Mouse (Mus musculus) hindbrain, embryonic 14.5 days (tissue): ENCODE results near the gene Cdx2. TPM values are rescaled to one million over a fixed set of nuclear protein-coding genes. Genes with fewer than 3 reads are reported as not detected.

Experiments used
- ATAC-seq: fragments of 200-750 bp; cut with Nextera tagmentation; 2 replicates; pipeline ENCODE4 v1.8.0; 2017; ENCODE audit warnings: moderate number of reproducible peaks, mild to moderate bottlenecking, moderate TSS enrichment, moderate library complexity; ENCODE audit not compliant: low FRiP score
- DNase-seq: peaks from one replicate; pipeline ENCODE4 v3.0.0-alpha.2; 2015; ENCODE audit warnings: low spot score
- H3K27ac ChIP-seq: fragments of 300-500 bp; sonication (generic); 2 replicates; pipeline ENCODE4 v1.5.1; 2014; ENCODE audit warnings: mild to moderate bottlenecking, moderate library complexity
- H3K27me3 ChIP-seq: fragments of 300-500 bp; sonication (generic); 2 replicates; pipeline ENCODE4 v1.6.1; 2014; ENCODE audit warnings: mild to moderate bottlenecking, low read length, mixed read lengths; ENCODE audit not compliant: control insufficient read depth, insufficient read depth
- H3K36me3 ChIP-seq: fragments of 300-500 bp; sonication (generic); replicated peaks from 2 replicates; pipeline ENCODE4 v1.6.1; 2014; ENCODE audit not compliant: control insufficient read depth, insufficient read depth
- H3K4me1 ChIP-seq: fragments of 300-500 bp; sonication (generic); replicated peaks from 2 replicates; pipeline ENCODE4 v1.6.1; 2014; ENCODE audit warnings: antibody characterized with exemption, low read length, mixed read lengths; ENCODE audit not compliant: control insufficient read depth, insufficient read depth
- H3K4me2 ChIP-seq: fragments of 300-500 bp; sonication (generic); replicated peaks from 2 replicates; pipeline ENCODE4 v1.6.1; 2014; ENCODE audit warnings: mild to moderate bottlenecking, moderate library complexity
- H3K4me3 ChIP-seq: fragments of 300-500 bp; sonication (generic); replicated peaks from 2 replicates; pipeline ENCODE4 v1.5.1; 2014; ENCODE audit warnings: mild to moderate bottlenecking, low read length
- H3K9ac ChIP-seq: fragments of 300-500 bp; sonication (generic); 2 replicates; pipeline ENCODE4 v1.6.1; 2014
- H3K9me3 ChIP-seq: fragments of 300-500 bp; sonication (generic); 2 replicates; pipeline ENCODE4 v1.6.1; 2016; ENCODE audit warnings: low read length; ENCODE audit not compliant: control insufficient read depth
- WGBS: fragments of 180-500 bp; shearing (Covaris S2); extraction: QIAGEN DNeasy Blood & Tissue Kit; methylation state at CpG from one replicate; pipeline ENCODE4 v1.1.7; 2014; 5-methylcytosine and 5-hydroxymethylcytosine counted together
- polyA plus RNA-seq: library from polyadenylated mRNA; unstranded; fragments of >200 nt; fragmentation: Nextera tagmentation; extraction: Ambion mirVana; gene quantifications from 2 replicates; pipeline ENCODE4 v1.2.1, GENCODE M21; 2014

The Cdx2 gene
- polyA plus RNA-seq, 1 experiment from 2014 or later: not detected

DNA sequence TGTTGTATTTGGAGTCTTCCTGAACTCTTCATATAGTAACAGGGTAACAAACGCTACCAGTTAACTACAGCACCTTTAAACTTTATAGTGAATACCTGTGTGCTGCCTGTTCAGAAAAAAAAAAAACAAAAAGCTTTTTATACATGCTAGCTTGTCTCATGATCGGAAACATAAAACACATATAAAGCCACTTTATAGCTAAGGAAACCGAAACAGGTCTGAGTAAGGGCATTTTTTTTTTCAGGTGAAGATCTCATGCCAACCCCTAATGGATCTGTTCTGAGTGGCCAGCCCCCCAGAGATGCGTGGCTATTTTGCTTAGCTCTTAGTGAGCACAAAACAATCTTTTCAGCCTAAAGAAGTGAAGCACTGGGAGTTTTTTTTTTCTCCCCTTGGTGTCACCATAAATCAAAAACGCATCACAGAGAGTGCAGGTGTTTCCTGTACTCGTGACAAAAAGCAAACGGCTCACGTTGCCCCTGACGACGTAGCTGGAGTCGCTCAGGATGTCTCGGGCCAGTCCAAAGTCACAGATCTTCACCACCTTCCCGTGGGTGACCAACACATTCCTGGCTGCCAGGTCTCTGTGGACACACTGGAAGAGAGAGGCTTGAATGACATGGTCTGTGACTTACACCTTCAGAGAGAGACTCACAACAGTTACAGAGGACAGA is 33.8 kb upstream of the Cdx2 start:
- Histone ChIP-seq H3K27me3 (no peaks in the 10 kb centered on the region), H3K4me1 (no peaks in the 10 kb centered on the region), H3K36me3 (no peaks in the 10 kb centered on the region), H3K9me3 (no peaks in the 10 kb centered on the region), H3K27ac (no peak overlapping the region), H3K4me2 (no peak overlapping the region), H3K9ac (no peak overlapping the region), H3K4me3 (no peak overlapping the region)
- DNase-seq (no peak), ATAC-seq (no peak)
- WGBS: 74% methylated on average over 13 of the region's 13 CpGs

DNA sequence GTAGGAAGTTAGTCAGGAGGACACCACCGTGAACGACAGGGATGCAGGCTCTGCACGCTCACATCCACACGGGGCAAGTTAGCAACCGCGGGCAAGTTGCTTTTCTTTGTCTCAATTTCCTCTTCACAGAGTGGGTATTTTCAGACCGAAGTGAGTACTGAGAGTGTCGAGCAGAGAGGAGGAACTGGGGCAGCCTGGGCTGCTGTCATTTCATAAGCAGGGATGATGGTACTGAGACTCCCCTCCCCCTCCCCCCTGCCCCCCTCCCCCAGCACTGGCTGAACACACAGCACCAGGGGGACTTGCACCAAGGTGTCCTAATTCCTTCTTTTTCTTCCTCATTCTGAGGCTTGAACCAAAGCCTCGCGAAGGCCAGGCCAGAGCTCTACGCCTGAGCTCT is 32.5 kb upstream of the Cdx2 start:
- no peak overlapping the region for H3K4me2 ChIP-seq
- no peak overlapping the region for H3K9ac ChIP-seq
- DNase-seq (no peak), ATAC-seq (no peak)
- no peaks in the 10 kb centered on the region for H3K36me3 ChIP-seq
- H3K4me1 ChIP-seq: no peaks in the 10 kb centered on the region
- H3K4me3 ChIP-seq: no peak overlapping the region
- 87% methylated on average over 11 of the region's 11 CpGs for WGBS
- H3K27me3 ChIP-seq: no peaks in the 10 kb centered on the region
- no peaks in the 10 kb centered on the region for H3K9me3 ChIP-seq
- H3K27ac ChIP-seq: no peak overlapping the region

DNA sequence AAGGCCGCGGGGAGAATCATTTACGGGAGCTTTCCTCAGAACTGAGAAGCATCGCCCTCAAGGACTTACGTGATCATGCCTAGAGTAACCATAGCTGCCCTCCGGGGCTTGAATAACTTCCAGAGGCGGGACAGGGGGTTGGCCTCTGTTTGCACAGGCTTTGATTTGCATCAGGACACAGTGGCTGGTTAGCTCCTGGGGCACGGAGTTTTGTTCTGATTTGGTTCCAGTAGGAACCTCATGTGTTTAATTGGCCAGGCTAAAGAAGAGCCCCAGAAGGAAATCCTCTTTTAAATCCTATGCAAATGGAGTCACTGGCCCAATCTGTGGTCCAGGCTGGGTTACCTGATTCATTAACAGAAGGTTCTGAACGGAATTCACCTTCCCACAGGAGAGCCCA is 31.9 kb upstream of the Cdx2 start:
- Histone ChIP-seq H3K27ac (no peak overlapping the region), H3K9me3 (no peaks in the 10 kb centered on the region), H3K4me3 (no peak overlapping the region), H3K4me1 (no peaks in the 10 kb centered on the region), H3K4me2 (no peak overlapping the region), H3K36me3 (no peaks in the 10 kb centered on the region), H3K9ac (no peak overlapping the region), H3K27me3 (no peaks in the 10 kb centered on the region)
- DNase-seq: no peak
- WGBS: 49% methylated on average over 9 of the region's 9 CpGs
- ATAC-seq: no peak

DNA sequence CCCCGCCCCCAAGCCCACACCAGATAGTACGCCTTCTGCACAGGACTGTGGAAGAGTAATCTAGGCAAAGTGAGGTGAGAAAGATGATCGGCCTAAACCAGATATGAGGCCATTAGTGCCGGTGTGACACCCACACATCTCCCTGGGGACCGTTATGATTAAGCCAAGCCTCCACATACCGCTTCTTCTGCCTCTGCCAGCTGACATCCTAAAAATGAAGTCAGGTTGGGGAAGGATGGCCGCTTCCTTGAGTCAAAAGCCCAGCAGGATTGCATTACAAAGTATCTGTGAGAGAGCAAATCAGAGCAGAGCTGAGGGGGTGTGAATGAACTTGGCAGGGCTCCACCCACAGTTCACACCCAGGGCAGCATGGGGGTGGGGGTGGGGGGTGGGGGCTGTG is 25.6 kb upstream of the Cdx2 start:
- H3K9ac ChIP-seq: no peak overlapping the region
- WGBS: 50% methylated on average over 7 of the region's 7 CpGs
- no peaks in the 10 kb centered on the region for H3K4me1 ChIP-seq
- DNase-seq: no peak
- no peaks in the 10 kb centered on the region for H3K27me3 ChIP-seq
- H3K4me2 ChIP-seq: no peak overlapping the region
- no peaks in the 10 kb centered on the region for H3K36me3 ChIP-seq
- no peak overlapping the region for H3K4me3 ChIP-seq
- no peak for ATAC-seq
- H3K27ac ChIP-seq: no peak overlapping the region
- H3K9me3 ChIP-seq: no peaks in the 10 kb centered on the region

DNA sequence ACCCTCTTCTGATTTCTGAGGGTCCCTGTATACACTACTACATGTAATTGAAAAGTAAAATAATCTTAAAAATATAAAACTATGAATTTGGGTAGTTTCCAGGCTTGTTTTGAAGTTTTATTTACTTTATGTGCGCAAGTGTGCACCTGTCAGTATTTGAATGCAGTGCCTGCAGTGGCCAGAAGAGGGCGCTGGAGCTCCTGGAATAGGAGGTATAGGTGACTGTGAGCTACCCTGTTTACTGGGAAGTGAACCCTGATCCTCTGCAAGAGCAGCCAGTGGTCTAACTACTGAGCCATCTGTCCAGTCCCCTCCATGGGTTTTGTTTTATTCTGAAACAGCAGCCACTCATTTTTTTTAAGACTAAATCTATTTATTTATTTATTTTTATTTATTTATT is 24.5 kb upstream of the Cdx2 start:
- H3K4me3 ChIP-seq: no peak overlapping the region
- H3K36me3 ChIP-seq: no peaks in the 10 kb centered on the region
- WGBS: 45% methylated on average over 2 of the region's 2 CpGs
- H3K9me3 ChIP-seq: no peaks in the 10 kb centered on the region
- no peak overlapping the region for H3K4me2 ChIP-seq
- DNase-seq (peak; percentile 64), ATAC-seq (no peak)
- no peak overlapping the region for H3K9ac ChIP-seq
- no peak overlapping the region for H3K27ac ChIP-seq
- no peaks in the 10 kb centered on the region for H3K27me3 ChIP-seq
- no peaks in the 10 kb centered on the region for H3K4me1 ChIP-seq

DNA sequence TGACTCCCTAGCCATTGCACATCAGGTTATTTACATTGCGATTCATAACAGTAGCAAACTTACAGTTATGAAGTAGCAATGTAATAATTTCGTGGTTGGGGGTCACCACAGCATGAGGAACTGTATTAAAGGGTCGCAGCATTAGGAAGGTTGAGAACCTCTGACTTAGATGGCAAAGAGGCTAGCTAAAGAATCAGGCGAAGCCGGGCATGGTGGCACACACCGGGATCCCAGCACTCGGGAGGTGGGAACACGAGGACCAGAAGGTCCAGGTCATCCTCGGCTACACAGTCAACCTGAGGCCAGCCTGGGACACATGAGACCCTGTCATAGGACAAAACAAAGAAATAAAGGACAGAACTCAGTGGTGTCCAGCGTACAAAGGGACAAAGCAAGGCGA is 22.9 kb upstream of the Cdx2 start:
- WGBS: 84% methylated on average over 11 of the region's 11 CpGs
- Histone ChIP-seq H3K4me3 (no peak overlapping the region), H3K36me3 (no peaks in the 10 kb centered on the region), H3K9me3 (no peaks in the 10 kb centered on the region), H3K27ac (no peak overlapping the region), H3K4me2 (no peak overlapping the region), H3K27me3 (no peaks in the 10 kb centered on the region), H3K9ac (no peak overlapping the region), H3K4me1 (no peaks in the 10 kb centered on the region)
- DNase-seq (no peak), ATAC-seq (no peak)

DNA sequence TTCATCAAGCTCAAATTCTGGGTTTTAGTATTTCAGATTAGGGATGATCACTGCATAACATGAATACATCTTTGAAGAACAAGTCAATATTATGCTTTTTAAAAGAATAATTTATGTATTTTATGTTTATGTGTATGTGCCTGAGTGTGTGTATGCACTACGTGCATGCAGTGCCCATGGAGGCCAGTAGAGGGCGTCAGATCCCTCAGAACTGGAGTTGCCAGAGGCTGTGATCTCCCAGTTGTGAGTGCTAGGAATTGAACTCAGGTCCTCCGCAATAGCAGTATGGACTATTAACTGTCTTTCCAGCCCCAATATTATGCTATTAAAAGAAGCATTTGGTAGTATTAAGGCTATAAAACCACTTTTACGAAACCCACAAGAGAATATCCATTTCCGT is 20.6 kb upstream of the Cdx2 start:
- H3K4me2 ChIP-seq: no peak overlapping the region
- no peaks in the 10 kb centered on the region for H3K36me3 ChIP-seq
- H3K4me1 ChIP-seq: no peaks in the 10 kb centered on the region
- no peak overlapping the region for H3K27ac ChIP-seq
- peaks cover 5% of the 10 kb centered on the region for H3K27me3 ChIP-seq
- no peak overlapping the region for H3K9ac ChIP-seq
- DNase-seq (no peak), ATAC-seq (no peak)
- 90% methylated on average over 5 of the region's 5 CpGs for WGBS
- H3K9me3 ChIP-seq: no peaks in the 10 kb centered on the region
- no peak overlapping the region for H3K4me3 ChIP-seq

DNA sequence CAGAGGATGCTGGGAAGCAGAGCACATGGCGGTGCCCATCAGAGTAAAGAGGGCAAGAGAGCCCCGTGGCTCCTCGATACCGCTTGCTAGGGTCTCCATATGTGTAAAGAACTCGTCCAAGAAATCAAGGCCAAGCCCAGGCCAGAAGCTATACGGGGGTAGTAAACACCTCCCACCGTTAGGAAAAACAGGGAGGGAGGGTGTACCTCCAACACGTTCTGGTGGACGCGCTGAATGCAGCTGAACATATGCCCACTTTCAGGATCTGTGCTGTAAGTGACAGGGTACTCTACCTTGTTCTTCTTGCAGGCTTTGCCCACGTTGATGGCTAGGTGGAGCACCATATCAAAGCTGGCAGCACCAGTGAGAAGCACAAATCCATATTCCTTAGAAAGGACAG is 18.9 kb upstream of the Cdx2 start:
- no peak for ATAC-seq
- H3K4me2 ChIP-seq: no peak overlapping the region
- H3K27me3 ChIP-seq: peaks cover 20% of the 10 kb centered on the region
- H3K4me3 ChIP-seq: no peak overlapping the region
- H3K27ac ChIP-seq: no peak overlapping the region
- no peaks in the 10 kb centered on the region for H3K36me3 ChIP-seq
- H3K9ac ChIP-seq: no peak overlapping the region
- 74% methylated on average over 11 of the region's 11 CpGs for WGBS
- H3K9me3 ChIP-seq: no peaks in the 10 kb centered on the region
- no peak for DNase-seq
- no peaks in the 10 kb centered on the region for H3K4me1 ChIP-seq

DNA sequence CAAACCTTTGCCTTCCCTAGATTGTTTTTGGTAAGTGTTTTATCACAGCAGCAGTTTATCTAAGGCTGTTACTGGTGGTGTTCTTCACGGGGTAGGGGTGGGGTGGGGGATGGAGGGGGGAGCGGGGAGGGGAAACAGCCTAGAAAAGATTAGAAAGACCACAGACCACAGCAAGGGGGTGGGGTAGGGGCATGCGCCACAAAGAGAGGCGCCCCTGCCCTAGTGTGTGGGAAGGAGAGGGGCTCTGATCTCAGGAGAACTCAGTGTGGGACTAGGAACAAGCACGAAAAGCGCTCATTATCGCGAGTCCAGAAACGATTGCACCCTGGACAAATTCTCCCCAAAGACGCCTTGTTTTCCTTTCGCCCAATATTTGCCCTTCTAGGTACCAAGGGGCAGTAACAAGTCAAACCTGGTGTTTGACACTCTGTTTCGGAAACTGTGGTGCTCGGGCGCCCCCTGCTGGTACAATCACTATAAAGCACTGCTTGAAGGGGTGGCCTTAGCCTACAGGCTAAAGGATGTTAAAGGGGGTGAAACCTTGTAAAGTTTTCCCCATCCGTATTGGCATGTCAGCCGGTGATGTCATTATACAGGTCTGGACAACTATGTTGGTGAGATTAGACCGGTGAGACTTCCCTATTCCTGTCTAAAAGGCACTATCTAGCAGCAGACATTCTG is 16.3 kb upstream of the Cdx2 start:
- Histone ChIP-seq H3K4me2 (no peak overlapping the region), H3K9me3 (no peaks in the 10 kb centered on the region), H3K4me1 (no peaks in the 10 kb centered on the region), H3K27me3 (peaks cover 40% of the 10 kb centered on the region), H3K4me3 (no peak overlapping the region), H3K9ac (no peak overlapping the region), H3K36me3 (no peaks in the 10 kb centered on the region), H3K27ac (no peak overlapping the region)
- 18% methylated on average over 17 of the region's 17 CpGs for WGBS
- DNase-seq: peak; percentile 77
- no peak for ATAC-seq
